Mouse (Mus musculus) ES-Bruce4 (cell line): Measurements from ENCODE around the gene Tmem189. TPM values are rescaled to one million over a fixed set of nuclear protein-coding genes. Genes with fewer than 3 reads are reported as not detected.
"Not testable (repeated sequence)": the region's sequence is repeated elsewhere in the genome, so short reads cannot be mapped to it uniquely, and the experiment has no call there.

Experiments
- H3K27ac ChIP-seq: 2 replicates; pipeline ENCODE4 v1.5.1; 2012; ENCODE audit warnings: low read length, inconsistent platforms; ENCODE audit not compliant: insufficient read depth
- H3K27me3 ChIP-seq: 2 replicates; pipeline ENCODE4 v1.6.1; 2012; ENCODE audit warnings: mild to moderate bottlenecking, low read length, inconsistent platforms; ENCODE audit not compliant: control insufficient read depth, poor library complexity, insufficient read depth, severe bottlenecking
- H3K36me3 ChIP-seq: 2 replicates; pipeline ENCODE4 v1.6.1; 2012; ENCODE audit warnings: inconsistent platforms, mild to moderate bottlenecking, low read length, moderate library complexity; ENCODE audit not compliant: control insufficient read depth, poor library complexity, insufficient read depth, severe bottlenecking
- H3K4me1 ChIP-seq: one replicate; pipeline ENCODE4 v1.8.1; 2011; ENCODE audit warnings: low read length; ENCODE audit not compliant: control insufficient read depth, insufficient read depth
- H3K4me3 ChIP-seq: 2 replicates; pipeline ENCODE4 v1.5.1; 2011; ENCODE audit warnings: low read depth, mild to moderate bottlenecking, low read length
- H3K9ac ChIP-seq: 2 replicates; pipeline ENCODE4 v1.6.1; 2012; ENCODE audit warnings: low read depth, mild to moderate bottlenecking, inconsistent platforms; ENCODE audit not compliant: poor library complexity, severe bottlenecking
- H3K9me3 ChIP-seq: replicated peaks from 2 replicates; pipeline ENCODE4 v1.6.1; 2012; ENCODE audit warnings: mild to moderate bottlenecking, low read length, inconsistent platforms; ENCODE audit not compliant: control insufficient read depth, poor library complexity, insufficient read depth, severe bottlenecking
- CTCF ChIP-seq: IDR thresholded peaks from one replicate; pipeline ENCODE4 v1.8.1; 2011; ENCODE audit warnings: low read depth, low read length
- EP300 ChIP-seq: IDR thresholded peaks from 2 replicates; pipeline ENCODE4 v1.6.1; 2011; ENCODE audit warnings: low read depth, low read length; ENCODE audit not compliant: insufficient read depth
- POLR2A ChIP-seq: IDR thresholded peaks from one replicate; pipeline ENCODE4 v1.8.1; 2011; ENCODE audit warnings: low read length; ENCODE audit not compliant: insufficient read depth
- polyA plus RNA-seq: library from polyadenylated mRNA; stranded (reverse); fragments of >200 nt; gene quantifications from 2 replicates; pipeline ENCODE4 v1.2.4, GENCODE M21; 2011; ENCODE audit warnings: low read depth; ENCODE audit not compliant: missing spikeins, insufficient read depth, insufficient read length

The Tmem189 gene
- polyA plus RNA-seq, 1 experiment: 45.6 TPM

GRCm38 (mm10) chr2:167654911-167655600, 34.6 kb downstream of the Tmem189 start:
- Histone ChIP-seq H3K9ac (no peak overlapping the region), H3K4me1 (peaks cover 4% of the 10 kb centered on the region), H3K27me3 (no peaks in the 10 kb centered on the region), H3K9me3 (no peaks in the 10 kb centered on the region), H3K36me3 (no peaks in the 10 kb centered on the region), H3K4me3 (no peak overlapping the region), H3K27ac (no peak overlapping the region)
- TF ChIP-seq CTCF (no peak), EP300 (no peak), POLR2A (no peak)

GRCm38 (mm10) chr2:167652694-167653093, 36.9 kb downstream of the Tmem189 start:
- Histone ChIP-seq H3K4me3 (no peak overlapping the region), H3K9me3 (no peaks in the 10 kb centered on the region), H3K9ac (no peak overlapping the region), H3K4me1 (no peaks in the 10 kb centered on the region), H3K27me3 (no peaks in the 10 kb centered on the region), H3K36me3 (0 out of 2 replicates have a peak, but pooled peaks cover 3% of the 10 kb centered on the region), H3K27ac (no peak overlapping the region)
- TF ChIP-seq CTCF (no peak), POLR2A (no peak), EP300 (no peak)

DNA sequence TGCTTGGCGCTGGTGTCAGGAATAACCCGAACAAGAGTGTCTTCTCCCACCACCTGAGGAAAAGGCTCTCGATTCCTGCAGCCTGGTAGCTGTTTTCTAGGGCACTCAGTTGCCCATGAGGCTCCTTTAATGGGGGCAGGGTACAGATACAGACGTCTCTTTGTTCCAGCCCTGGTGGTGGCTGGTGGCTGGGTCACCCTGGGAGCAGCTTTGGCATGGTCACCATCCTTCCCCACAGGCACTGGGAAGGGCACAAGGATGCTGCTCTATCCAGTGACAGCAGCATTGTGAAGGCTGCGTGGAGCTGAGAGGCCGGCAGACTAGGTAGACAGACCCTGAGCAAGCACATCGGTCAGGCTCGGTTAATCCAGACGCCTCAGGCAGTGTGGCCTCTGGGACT, 38.0 kb downstream of the Tmem189 start:
- H3K9me3 ChIP-seq: no peaks in the 10 kb centered on the region
- no peak overlapping the region for H3K9ac ChIP-seq
- H3K4me3 ChIP-seq: no peak overlapping the region
- TF ChIP-seq CTCF (no peak), EP300 (no peak), POLR2A (no peak)
- no peaks in the 10 kb centered on the region for H3K27me3 ChIP-seq
- H3K4me1 ChIP-seq: no peaks in the 10 kb centered on the region
- H3K36me3 ChIP-seq: 0 out of 2 replicates have a peak, but pooled peaks cover 3% of the 10 kb centered on the region
- H3K27ac ChIP-seq: no peak overlapping the region

- Histone ChIP-seq H3K4me1 (no peaks in the 10 kb centered on the region), H3K9ac (no peak overlapping the region), H3K9me3 (no peaks in the 10 kb centered on the region), H3K4me3 (no peak overlapping the region), H3K36me3 (peaks cover 3% of the 10 kb centered on the region; the same call in 1 of the 2 replicates), H3K27me3 (no peaks in the 10 kb centered on the region), H3K27ac (no peak overlapping the region)
- no peak for TF ChIP-seq POLR2A
- TF ChIP-seq EP300: no peak
- TF ChIP-seq CTCF: no peak
Observed at GRCm38 (mm10) chr2:167649290-167650032, 40.2 kb downstream of the Tmem189 start.

GRCm38 (mm10) chr2:167646411-167646810, 43.2 kb downstream of the Tmem189 start:
- Histone ChIP-seq H3K9ac (no peak overlapping the region), H3K27ac (no peak overlapping the region), H3K27me3 (no peaks in the 10 kb centered on the region), H3K9me3 (no peaks in the 10 kb centered on the region), H3K4me1 (no peaks in the 10 kb centered on the region), H3K4me3 (no peak overlapping the region), H3K36me3 (peaks cover 7% of the 10 kb centered on the region)
- TF ChIP-seq CTCF: no peak

GRCm38 (mm10) chr2:167643356-167644052, 46.1 kb downstream of the Tmem189 start:
- H3K27me3 ChIP-seq, H3K36me3 ChIP-seq: not testable (repeated sequence)

More at GRCm38 (mm10) chr2:167643356-167644052, 46.1 kb downstream of the Tmem189 start:
- H3K27ac ChIP-seq, H3K4me3 ChIP-seq, H3K9me3 ChIP-seq, H3K9ac ChIP-seq, H3K4me1 ChIP-seq: not testable (repeated sequence)
